Mouse (Mus musculus) thymus, postnatal 25 days (tissue): ENCODE results near the gene Fcrlb.
A peak's percentile ranks its signal among the peaks of the same experiment; 100 is the strongest.

Experiments used
- DNase-seq: peaks from one replicate; pipeline ENCODE4 v3.0.0; 2022

The Fcrlb gene

DNA sequence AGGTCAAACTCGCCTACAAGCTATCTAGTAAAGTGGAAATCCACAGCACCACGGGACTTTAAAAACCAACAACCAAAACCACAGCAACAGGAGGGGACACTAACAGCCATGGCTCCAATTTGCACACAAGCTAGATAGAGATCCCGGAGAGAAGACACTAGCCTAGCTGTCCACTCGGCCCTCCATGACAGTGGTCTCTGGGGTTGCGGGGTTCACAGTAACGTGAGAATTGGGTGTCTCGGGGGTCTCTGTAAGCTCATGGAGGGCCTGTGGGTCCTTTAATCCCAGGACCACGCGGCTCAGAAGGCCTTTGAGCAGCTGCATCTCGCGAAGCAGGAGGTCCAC, 5.7 kb downstream of the Fcrlb start:
- DNase-seq: no peak

- no peak for DNase-seq
Observed at GRCm38 (mm10) chr1:170903485-170903884, 9.3 kb downstream of the Fcrlb start.

DNA sequence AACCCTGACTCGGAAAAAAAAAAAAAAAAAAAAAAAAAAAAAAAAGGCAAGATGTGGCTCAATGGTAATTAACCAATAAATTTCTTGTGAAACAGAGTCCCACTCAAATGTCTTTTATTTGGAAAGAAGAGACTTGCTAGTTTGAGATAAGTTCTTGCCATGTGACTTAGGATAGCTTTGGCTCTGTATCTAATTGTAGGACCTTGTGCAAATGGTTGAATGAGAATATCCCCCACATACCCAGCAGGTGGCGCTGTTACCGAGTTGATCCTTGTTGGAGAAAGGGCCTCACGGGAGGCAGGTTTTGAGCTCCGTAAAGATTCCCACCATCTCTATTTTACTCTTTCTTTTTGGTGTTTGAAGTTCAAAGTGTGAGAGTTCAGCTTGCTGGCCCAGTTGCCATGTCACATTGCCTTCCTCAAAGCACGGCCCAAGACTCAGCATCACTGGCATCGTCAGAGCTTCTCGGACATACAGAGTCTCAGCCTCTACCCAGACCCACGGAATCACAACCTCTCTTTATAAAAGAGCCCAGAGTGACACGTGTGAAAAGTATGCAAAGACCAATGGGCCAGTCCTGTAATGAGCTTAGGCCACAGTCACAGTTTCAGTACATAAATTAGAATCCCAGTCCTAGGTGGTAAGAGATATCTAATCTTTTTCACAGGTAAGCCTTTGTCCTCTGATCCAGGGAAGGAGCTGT, 11.1 kb downstream of the Fcrlb start:
- DNase-seq: peak; percentile 83

DNA sequence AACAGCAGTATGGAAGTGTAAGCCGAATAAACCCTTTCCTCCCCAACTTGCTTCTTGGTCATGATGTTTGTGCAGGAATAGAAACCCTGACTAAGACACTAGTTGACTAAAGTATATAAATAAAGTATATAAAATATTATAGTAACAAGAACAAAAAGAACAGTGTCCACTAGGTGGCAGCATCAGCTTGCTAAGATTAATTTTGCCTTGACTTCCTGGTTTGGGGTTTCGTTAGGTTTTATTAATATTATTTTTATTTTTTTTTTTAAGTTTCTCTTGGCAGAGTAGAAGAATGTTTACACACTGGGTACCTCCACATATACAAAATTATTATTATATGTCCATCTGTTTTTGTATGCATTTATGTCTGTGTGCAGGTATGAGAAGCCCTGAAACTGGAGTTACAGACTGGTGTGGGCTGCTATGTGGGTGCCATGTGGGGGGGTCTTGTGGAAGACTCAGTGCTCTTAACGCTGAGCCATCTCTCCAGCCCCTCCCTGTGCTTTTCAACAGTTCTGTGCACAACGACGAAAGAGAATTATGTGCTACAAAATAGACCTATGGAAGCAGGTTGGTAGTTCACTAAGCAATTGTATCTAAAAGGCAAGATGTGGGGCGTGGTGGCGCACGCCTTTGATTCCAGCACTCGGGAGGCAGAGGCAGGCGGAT, 11.8 kb downstream of the Fcrlb start:
- peak; percentile 41 for DNase-seq

DNA sequence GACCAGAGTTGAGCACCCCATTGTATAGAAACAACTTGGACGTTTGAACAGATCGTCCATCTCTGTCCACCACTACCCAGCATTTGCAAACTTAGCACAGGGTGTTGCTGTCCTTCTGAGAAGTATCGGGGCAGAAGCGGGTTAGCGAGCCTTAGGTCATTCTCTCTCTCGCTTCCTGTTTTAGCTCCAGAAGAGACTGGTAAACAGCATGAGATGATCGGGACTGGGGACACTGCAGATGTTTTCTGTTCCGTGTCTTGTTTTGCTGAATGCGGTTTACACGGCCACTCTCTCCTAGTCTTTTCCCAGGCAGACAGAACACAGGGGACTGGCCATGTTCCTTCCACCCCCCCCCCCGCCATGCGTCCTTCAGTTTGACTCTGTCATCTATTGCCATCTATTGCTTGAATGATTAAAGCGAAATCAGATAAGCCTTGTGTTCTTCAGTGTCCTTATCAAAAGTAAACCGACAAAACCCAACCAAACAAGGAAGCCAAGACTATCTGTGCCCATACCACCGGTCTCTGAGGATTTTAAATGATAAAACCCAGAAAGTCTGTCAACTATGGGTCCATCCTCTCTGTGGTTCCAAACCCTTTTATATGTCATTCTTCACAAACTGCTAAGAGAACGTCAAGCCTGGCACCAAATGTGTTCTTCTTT, 14.2 kb downstream of the Fcrlb start:
- DNase-seq: no peak

GRCm38 (mm10) chr1:170896651-170897281, 16.0 kb downstream of the Fcrlb start:
- DNase-seq: no peak

DNA sequence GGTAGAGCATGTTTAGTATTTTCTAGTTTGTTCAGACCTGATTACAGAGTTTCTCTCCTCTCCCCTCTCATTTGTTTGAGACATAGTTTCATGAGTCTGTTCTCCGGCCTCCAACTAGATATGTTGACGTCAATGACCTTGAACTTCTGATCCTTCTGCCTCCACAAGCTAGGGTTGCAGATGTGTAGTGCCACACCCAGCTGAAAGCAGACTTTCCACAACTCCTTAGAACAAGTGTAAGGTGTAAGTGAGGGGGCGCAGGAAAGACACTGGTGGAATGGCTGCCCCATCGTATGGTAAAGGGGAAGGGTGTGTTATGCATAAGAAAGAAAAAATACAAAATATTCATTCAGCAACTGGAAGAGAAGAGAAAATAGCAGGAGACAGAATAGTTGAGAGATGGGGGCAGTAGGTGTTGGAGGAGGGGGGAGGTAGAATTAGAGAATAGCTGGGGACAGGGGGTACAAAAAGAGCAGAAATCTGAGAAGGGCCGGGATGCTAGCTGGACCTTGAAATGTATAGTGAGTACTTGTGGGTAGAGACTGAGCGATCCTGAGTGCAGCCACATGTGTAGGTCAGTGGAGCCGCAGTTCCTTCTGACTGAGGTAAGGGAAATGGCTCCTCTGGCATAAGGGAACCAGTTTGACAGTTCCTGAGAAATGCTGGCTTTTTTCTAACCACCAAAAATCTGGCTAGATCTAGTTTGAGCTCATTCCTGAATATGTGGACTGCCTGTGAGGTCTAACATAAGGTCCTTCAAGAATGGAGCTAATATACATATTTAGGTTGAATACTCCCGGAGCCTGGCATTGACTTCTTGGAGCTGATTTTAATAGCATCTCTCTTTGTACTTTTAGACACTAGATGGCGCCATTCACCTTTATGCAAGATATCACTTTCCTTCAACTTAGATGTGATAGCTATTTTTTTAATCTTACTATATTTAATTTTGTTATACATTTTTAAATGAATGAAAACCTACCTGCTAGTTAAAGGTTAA, 17.8 kb downstream of the Fcrlb start:
- DNase-seq: no peak

- DNase-seq: no peak
Observed at GRCm38 (mm10) chr1:170892279-170892678, 20.5 kb downstream of the Fcrlb start.

- no peak for DNase-seq
Observed at GRCm38 (mm10) chr1:170891646-170892045, 21.1 kb downstream of the Fcrlb start.

DNA sequence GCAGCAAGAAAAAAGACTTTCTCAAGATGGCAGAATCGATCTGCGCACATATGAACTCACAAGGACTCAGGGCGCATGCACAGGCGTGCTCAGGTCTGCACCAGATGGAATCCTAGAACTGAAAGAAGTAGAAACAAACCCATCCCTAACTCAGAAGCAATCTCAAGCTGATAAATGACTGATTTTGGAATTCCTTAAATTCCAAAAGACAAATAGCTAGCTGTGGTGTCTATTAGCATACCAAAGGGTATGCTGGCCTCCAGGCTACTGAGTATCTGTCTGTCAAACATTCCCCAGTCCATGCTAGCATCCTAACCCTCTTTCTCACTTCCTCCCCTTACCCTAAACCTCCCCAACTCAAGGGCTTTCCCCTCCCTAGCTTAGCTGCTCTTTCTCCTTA, 23.4 kb downstream of the Fcrlb start:
- DNase-seq: no peak

DNA sequence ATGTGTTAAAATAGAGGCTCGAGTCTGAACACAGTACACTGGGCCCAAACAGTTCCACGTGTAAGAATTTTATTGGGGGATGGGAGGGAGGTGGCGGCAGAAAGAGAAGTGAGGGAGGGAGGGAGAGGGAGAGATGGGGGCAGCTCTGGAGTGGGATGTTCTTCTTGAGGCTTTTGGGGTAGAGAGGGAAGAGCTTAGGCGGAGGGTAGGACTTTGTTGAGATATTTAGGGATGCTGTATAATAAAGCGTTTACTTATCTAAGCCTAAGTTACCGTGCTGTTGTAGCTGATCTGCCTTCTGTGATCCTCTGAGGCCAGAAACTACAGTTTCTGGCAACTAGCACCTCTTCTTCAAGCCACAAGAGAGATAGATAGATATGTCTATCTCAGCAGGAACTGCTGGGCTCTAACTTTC, 26.7 kb downstream of the Fcrlb start:
- no peak for DNase-seq

DNA sequence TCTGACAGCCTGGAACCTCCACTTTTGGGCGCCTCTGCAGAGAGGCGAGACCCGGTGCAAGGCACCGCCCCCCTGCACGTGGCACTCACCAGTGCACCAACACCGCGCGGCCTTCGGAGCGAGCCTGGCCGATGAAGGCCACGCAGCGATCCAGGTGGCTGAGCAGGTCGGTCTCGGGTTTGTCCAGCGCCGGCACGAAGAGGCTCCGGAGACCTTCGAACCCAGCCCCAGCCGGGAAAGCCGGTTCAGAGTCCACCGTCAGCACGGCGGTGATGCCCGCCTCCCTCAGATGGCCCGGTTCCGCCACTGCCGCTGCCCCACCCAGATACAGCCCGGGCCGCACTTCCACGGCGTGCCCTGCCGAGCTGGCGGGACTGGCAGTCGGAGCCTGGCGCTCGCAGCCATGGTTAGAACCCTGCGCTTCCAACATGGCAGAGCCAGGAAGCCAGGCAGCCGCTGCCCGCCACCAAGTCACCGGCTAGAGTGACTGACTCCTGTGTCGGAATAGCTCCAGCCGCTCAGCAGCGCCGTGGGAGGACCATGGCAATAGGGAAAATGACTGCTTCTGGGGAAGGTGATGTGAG, 27.7 kb downstream of the Fcrlb start, which contains the start of the genes Gm26620 and Dusp12:
Gm26620 (plus strand) TSS at position 88 of the 584 bp plus-strand sequence.
Dusp12 (minus strand) TSS at position 563 of the 584 bp plus-strand sequence.
- peak; percentile 83 for DNase-seq

DNA sequence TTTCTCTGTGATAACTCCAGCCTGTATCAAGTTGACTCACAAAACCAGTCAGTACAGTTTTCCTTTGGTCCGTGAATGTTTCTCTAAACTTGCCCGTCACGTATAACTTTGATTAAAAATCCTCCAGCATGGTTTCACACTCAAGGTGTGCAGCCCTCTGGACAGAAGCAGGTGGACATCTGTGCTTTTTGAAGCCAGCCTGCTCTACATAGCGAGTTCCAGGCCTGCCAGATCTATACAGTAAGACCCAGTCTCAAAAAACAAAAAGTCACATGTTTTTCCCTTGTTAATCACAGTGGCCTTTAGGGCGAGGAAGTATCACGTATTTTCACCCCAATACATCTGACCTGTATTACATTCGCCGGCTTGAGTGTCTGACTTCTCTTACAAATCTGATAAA, 28.4 kb downstream of the Fcrlb start:
- no peak for DNase-seq

DNA sequence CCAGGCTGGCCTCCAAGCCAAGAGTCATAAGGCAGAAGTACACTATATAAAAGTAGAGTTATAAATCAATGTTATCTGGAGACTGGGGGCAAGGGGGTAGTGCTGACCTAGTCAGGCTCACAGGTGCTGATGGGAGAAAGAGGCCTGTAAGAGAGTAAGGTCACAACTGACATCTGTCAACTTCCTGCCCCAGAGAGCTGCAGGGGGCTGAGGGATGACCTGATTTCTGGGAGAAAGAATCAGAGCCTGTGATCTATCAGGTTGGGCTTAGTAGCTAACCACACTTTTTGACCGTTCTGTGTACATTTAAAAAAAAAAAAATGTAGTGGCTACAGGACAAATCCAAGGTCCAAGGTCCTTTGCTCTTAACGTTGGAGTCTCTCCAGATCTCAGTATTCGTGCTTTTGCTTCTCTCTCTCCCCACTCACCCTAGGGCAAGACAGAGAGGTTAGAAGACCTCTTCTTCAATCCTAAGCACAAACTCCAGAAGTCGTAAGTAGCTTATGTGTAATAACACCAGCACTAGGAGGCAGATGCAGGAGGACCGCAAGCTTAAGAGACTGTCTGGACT, 29.7 kb downstream of the Fcrlb start:
- no peak for DNase-seq

DNA sequence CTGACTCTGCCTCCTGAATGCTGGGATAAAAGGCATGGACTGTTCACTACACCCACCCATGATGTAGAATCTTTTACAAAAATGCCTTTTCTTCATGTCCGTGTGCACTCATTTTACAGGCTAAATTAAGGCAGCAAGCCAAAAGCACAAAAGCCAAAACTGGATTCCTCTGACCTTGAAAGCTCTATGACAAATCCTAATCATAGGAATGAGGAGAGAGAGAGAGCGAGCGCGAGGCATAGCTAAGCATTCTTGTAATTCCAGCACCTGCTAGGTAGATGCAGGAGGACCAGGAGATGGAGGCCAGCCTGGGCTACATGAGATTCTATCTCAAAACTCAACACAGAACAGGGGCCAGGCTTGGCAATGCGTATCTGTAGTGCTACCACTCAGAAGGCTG, 35.8 kb downstream of the Fcrlb start:
- DNase-seq: no peak

GRCm38 (mm10) chr1:170875676-170876075, 37.1 kb downstream of the Fcrlb start:
- DNase-seq: no peak

DNA sequence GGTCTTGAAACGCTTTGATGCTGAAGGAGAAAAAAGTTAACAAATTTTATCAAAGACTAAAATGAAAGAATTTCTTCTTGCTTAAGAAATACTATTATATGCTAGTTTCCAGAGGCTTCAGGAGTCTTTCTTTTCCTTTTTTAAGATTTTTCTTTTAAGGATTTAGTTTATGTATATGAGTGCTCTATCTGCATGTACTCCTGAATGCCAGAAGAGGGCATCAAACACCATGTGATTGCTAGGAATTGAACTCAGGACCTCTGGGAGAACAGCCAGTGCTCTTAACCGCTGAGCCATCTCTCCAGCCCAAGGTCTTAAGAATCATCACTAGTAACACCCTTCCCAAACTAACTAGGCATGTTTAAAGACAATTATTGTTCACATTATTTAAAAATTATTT, 40.8 kb downstream of the Fcrlb start:
- DNase-seq: no peak

DNA sequence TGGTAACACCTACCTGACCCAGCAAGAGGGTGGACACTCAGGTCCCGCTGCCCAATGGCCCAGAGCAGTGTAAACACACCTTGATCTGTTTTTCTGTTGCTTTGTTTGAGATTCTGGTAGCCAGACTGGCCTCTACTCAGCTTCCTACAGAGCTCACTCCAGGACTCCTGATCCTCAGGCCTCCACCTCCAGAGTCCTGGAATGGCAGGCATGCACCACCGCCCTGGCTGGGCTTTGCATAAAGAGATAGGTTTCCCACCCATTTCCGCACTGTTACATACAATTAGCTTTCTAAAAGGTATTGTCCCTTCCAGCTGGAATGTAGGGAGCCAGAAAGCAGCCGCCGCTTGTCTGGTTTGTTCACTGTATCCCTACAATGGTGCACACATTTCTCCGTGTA, 41.3 kb downstream of the Fcrlb start:
- DNase-seq: no peak

GRCm38 (mm10) chr1:170868905-170869283, 43.8 kb downstream of the Fcrlb start:
- DNase-seq: no peak

DNA sequence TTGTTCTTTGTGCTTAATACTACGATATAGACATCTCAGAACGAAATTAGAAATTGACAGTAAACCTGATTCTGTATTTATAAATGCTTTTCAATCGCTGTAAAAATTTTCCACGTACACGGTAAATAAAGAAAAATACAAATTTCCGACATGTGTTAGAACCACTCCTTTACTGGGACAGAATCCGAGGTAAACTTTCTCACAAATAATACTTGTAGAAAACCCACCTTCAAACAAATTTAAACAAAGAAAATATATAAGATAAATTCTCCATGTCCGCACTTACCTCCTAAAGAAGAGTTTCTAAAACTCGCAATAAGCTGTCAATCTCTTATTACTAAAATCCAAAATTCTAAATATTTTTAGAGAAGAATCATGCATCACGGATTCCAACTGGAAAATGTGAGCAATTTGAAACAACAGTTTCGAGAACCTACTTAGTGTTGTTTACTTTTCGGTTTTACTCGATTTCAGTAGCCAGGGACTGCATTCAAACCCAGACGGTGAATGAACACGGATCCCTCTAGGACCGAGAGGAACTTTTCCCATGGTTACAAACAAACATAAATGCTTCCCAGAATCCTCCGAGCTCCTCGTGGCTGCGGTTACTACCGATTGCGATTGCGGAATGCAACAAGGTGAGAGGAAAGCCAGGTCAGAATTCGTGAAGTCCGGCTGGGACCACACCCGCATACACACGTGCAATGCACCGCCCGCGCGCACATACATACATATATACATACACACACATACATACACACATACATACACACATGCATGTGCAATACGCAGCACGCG, 44.4 kb downstream of the Fcrlb start:
- peak; percentile 40 for DNase-seq

GRCm38 (mm10) chr1:170867691-170868105, 45.0 kb downstream of the Fcrlb start, which contains the start of gene Atf6:
TSS of gene Atf6 (minus strand) at chr1:170867771.
- peak; percentile 88 for DNase-seq
